Mouse (Mus musculus): Measurements from ENCODE around the gene Lrrc52. TPM values are rescaled to one million over a fixed set of nuclear protein-coding genes. Genes with fewer than 3 reads are reported as not detected.

The Lrrc52 gene
- total RNA-seq, 2 experiments from 2014 or later = not detected

- DNase-seq (ENCODE audit: low spot score in 2 of 2) = no peak
- intact Hi-C loops (cut with DNase I) = no loop called here
Measured at GRCm38 (mm10) chr1:167438231-167438885, 28.2 kb downstream of the Lrrc52 start.

GRCm38 (mm10) chr1:167437091-167437490 lies 29.5 kb downstream of the Lrrc52 start:
- intact Hi-C loops (cut with DNase I) = no loop called here
- DNase-seq (ENCODE audit: low spot score in 2 of 2) = peak in 1 of 2 experiments; percentile 8

DNA sequence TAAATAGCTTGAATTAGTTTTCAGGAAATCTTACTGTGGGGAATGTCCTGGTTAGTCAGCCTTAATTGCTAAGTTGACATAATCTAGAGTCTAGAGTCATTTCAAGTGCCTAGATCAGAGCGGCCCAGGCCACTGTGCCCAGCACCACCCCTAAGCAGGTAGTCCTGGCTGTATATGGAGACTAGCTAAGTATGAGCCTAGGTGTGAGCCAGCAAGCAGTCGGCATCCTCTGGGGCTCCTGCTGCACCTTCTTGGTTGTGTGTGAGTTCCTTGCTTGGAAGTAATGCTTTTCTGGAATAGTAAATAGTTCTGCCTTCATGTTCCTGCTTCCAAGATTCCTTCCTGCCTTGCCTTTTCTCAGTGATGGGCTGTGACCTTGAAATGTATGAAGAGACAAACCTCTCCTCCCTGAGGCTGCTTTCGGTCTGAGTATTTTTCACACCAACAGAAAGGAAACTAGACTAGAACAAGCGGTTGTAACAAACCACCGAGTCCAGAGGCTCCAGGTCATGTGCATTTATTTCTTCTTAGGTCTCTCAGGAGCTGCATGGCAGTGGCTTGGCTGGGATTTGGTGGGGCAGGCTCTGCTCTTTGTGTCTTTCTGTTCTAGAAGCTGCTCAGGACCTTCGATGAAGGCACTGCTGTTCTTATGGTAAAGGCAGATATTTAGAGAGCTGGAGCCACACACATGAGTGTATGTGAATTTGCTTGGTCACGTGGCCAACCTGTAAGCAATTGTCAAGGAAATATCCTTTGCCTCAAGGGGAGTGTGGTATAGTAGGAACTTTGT lies 30.2 kb downstream of the Lrrc52 start:
- intact Hi-C loops (cut with DNase I) = no loop called here
- no peak for DNase-seq (ENCODE audit: low spot score in 2 of 2)

DNA sequence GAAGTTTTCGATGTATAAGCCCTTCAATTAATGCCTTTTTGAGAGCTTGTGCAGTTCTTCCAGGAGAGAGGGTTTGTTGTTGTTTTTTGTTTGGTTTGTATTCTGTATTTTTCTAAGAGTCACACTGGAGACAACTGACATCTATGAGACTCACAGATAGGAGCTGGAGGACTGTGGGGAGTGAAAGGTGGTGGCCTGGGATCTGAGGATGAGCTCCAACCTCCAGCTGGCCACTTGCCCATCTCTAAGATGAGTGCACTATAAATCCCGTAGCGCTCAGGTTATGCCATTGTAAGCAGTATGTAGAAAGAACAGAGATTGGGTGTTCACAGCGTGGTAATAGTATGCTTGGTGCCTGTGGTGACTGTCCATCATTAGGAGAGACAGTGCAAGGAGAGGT lies 31.6 kb downstream of the Lrrc52 start:
- intact Hi-C loops (cut with DNase I) = no loop called here
- no peak for DNase-seq (ENCODE audit: low spot score in 2 of 2)

DNA sequence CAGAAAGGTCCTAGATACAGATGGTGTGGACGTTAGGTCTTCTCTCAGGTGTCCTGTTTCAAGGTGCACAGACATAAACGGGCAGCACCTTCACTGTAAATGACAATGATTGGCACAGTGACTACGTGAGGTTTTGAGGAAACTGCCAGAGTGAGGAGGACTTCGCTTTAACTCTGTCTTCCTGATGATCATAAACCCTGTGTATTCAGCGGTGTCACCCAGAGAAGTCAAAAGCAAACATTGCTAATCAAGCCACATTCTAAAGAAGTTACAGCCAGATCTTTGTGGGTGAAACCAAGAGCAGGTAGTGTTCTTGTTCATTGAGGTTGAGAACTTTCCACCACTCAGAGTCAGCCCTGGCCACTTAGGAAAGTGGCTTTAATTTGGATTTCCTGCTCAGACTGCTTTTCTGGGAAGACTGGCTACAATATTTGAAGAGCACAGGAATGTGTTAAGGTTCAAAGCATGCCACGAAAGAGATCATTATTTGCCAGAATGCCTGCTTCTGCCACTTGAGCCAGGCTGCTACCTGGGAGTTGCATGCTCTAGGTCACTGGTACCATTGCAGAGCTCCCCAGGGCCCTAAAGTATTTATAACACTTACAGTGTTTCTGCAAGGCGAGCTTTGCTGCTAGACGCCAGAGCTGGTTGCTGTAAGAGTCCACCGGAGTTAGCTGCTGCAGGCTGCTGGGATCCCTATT lies 35.5 kb downstream of the Lrrc52 start:
- DNase-seq (ENCODE audit: low spot score in 2 of 2) = no peak
- intact Hi-C loops (cut with DNase I) = no loop called here

DNA sequence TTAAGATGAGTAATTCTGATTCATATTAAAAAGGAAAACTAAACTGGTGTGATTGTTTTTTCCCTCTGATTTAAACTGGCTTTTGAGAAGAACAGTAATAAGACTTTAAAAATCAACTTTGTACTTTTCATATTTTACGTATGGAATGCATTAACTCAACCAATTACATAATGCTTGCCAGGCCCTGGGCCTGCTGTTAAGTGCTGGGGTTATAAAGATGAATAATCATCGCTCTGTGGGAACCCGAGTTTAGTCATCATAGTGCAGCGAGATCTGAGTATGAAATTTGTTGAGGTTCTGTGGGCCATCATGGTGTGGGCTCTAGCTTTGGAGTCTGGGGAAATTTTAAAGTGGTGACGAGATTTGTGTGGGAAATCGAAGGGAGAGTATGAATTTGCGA lies 39.9 kb downstream of the Lrrc52 start:
- intact Hi-C loops (cut with DNase I) = no loop called here
- DNase-seq (ENCODE audit: low spot score in 2 of 2) = no peak

DNA sequence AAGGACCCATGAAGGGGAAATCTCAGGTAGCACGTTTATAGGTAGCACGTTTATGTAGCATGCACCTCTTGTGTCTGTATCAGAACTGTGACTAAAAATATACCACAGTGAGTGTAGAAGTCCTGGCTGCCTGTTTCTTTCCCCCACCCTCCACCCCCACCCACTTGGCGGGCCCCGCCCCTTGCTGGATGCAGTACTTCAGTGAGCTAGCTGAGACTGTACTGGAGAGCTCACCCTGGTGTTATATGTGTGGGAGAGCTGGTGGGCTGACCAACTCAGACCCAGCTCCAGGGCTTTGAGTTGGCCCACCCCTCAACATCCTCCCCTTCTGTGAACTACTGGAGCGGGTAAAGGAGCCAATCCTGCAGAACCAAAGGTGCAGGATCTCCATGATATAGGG lies 41.0 kb downstream of the Lrrc52 start:
- intact Hi-C loops (cut with DNase I) = no loop called here
- DNase-seq (ENCODE audit: low spot score in 2 of 2) = no peak

DNA sequence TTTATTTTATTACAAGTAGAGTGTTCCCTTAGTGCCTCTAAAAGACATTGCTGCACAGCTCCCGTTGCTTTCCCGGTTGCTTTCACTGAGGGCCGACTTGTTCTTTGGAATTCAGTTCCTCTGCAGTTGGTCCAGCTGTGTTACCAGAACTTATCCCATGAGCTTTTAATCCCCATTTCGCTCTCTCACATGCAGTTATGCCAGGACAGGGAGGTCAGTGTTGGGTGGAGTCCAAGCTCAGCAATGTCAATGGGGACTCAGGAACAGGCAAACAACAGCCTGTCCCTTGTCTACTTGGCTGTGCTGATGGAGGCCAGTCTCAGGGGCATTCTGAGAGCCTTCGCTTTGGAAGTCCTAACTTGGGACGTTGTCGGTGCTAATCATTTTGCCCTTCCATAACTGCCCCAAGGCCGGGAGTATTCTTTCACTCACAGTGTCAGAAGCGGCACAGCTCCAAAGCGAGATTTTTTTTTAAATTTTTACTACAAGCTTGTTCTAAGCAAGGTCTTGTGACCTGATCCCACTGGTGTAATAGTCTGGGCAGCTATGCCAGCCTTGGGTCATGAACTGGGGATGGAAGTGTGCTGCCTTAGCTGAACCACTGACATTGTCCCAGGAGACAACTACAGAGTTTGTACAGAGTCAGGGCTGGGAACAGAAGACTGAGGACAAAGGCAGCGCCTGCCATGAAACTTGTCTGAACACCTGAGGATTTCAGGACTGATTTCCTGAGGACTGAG lies 43.9 kb downstream of the Lrrc52 start:
- no peak for DNase-seq (ENCODE audit: low spot score in 2 of 2)
- intact Hi-C loops (cut with DNase I) = no loop called here

- DNase-seq (ENCODE audit: low spot score in 2 of 2) = peak; percentile 79 to 82
- intact Hi-C loops (cut with DNase I) = loop anchor here (1.0 to 5.0 kb wide), 2 partner anchors 222 to 502 kb away; no protein-coding TSS in a partner anchor
Measured at GRCm38 (mm10) chr1:167414846-167415245, 51.7 kb downstream of the Lrrc52 start.

DNA sequence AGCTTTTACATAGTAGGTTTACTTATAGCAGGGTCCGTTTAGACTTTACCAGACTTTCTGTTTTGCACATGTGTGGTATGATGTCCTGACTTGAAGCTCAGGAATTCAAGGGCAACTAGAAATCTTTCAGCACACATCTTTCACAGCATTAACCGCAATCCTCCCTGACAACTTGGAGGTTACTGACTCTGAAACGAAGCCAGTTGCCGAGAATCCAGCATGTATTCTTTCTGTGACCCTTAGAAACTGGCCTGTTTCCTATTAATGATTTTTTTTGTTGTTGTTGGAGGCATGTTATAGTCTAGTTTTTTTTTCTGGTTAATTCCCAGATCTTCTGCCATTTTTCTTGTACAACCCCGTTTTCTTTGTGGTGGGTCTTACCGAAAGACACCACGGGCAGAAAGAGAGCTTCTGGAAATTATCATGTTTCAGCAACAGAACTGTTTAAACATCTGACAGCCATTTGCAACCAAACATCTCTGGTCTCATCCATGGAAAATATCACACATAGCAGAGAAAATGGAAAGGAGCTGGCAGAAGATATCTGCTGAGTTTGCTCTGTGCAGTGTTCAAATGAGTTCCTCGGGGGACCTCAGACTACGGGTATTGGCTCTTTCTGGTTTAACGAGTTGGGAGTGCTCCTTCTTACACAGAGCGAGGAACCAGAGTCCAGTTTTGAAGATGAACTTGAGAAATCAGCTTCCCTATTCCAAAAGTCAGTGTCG lies 54.4 kb downstream of the Lrrc52 start:
- no peak for DNase-seq (ENCODE audit: low spot score in 2 of 2)

GRCm38 (mm10) chr1:167409601-167410000 lies 57.0 kb downstream of the Lrrc52 start:
- no peak for DNase-seq (ENCODE audit: low spot score in 2 of 2)
- intact Hi-C loops (cut with DNase I) = no loop called here

More for the DNA sequence above, 54.4 kb downstream of the Lrrc52 start:
- intact Hi-C loops (cut with DNase I) = loop anchor here (5.0 kb wide), 1 partner anchor 505 kb away; no protein-coding TSS in a partner anchor

DNA sequence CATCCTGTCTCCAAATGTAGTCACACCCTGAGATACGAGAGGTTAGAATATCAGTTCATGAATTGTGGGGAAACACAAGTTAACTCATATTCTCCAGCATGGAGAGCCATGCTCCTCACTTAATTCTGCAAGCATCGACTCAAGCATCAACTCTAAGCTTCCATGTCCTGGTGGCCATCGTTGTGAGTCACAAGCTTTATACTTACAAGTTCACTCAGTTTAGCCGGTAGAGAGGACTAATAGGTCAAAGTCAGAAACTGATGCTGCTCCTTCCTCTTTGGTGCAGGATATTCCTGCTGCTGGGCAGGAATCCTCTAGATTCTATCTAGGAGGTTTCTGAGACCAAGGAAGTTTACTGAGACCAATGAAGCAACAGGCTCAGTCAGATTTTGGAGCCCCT lies 61.3 kb downstream of the Lrrc52 start:
- DNase-seq (ENCODE audit: low spot score in 2 of 2) = no peak
- intact Hi-C loops (cut with DNase I) = no loop called here

Other genes with a start within 250 kb of the Lrrc52 start
- 10 to 100 TPM; 74.1 to 81.2 TPM for gene Uck2, start 181.5 kb downstream of the Lrrc52 start, total RNA-seq (2021)
- gene Tmco1, start 158.4 kb downstream of the Lrrc52 start, total RNA-seq (2021) = 10 to 100 TPM; 44.0 to 46.4 TPM
- 10 to 100 TPM; 15.3 to 17.7 TPM for gene Aldh9a1, start 116.8 kb downstream of the Lrrc52 start, total RNA-seq (2021)
- 100 to 1,000 TPM; 152 to 157 TPM for gene Mgst3, start 72.9 kb downstream of the Lrrc52 start, total RNA-seq (2021)
- 1 to 10 TPM; 6.9 to 7.8 TPM for gene Rxrg, start 131.6 kb upstream of the Lrrc52 start, total RNA-seq (2021)
- not detected for gene Lmx1a, start 222.5 kb upstream of the Lrrc52 start, total RNA-seq (2021)

Measured in left cerebral cortex, postnatal 14 days (tissue).